In the genomic region with DNA sequence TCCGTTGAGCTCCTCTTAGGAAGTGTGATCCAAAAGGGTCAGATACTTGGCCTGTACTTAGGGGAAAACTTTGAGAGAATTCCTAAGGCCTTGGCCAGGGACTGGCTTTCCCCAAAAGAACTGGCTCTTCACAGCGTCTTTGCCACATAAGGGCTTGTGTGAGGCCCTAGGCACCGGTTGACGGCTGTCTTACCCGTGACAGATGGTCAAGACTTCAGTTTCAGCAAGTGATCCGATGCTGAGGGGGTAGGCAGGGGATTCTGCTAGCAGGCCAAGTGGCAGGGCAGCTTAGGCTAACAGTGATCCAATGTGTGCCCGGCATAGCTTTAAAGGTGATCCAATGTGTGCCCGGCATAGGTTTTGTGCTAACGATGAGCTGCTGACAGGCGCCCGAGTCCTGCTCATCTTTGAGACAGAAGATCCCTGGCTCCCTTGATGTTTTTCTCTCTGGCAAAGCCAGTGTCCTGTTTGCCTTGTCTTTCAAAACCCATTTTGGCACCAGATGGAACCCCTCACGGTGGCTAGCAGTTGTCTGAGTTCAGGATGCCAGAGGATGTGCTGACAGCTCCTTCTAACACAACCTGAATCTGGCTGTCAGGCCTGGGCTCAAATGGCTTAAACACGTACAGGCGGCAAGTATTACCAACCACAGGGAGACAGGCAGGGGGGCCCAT, we compare ENCODE assay signal across 10 mouse cellular contexts.
DNase-seq lines count a peak whose midpoint lies in the region; ATAC-seq and TF ChIP-seq lines count a peak whose summit lies in the region.
"Had no signal": no experiment of that assay in that cellular context is flagged by ENCODE, and none has a peak within 500 bp of the region (broad histone marks: within the 10 kb centered on the region; RNA-seq: fewer than 3 reads in every experiment).

No protein-coding gene starts in this region.

- H3K9me3 ChIP-seq in midbrain, postnatal 0 days (ENCODE audit: low read length) = no peaks in the 10 kb centered on the region
- H3K9me3 ChIP-seq in midbrain, embryonic 15.5 days = no peaks in the 10 kb centered on the region
- H3K9me3 ChIP-seq in heart, embryonic 16.5 days (replicated peaks; ENCODE audit: control insufficient read depth, low read length) = no peaks in the 10 kb centered on the region
- no peaks in the 10 kb centered on the region for H3K9me3 ChIP-seq in liver, postnatal 0 days (ENCODE audit: low read length)

- no peak overlapping the region for H3K27ac ChIP-seq in midbrain, postnatal 0 days (ENCODE audit: low read depth, low read length)
- H3K27ac ChIP-seq in midbrain, embryonic 15.5 days = no peak overlapping the region
- H3K27ac ChIP-seq in heart, embryonic 16.5 days (ENCODE audit: low read length) = peak overlapping the region; percentile 44
- no peak overlapping the region for H3K27ac ChIP-seq in liver, postnatal 0 days (ENCODE audit: low read depth)

- 60% methylated on average over 14 of the region's 14 CpGs for WGBS in midbrain, postnatal 0 days
- 56% methylated on average over 14 of the region's 14 CpGs for WGBS in midbrain, embryonic 15.5 days
- 30% methylated on average over 14 of the region's 14 CpGs for WGBS in heart, embryonic 16.5 days
- WGBS in liver, postnatal 0 days (ENCODE audit: insufficient replicate concordance) = 81% methylated on average over 14 of the region's 14 CpGs

- no peak overlapping the region for H3K4me3 ChIP-seq in midbrain, postnatal 0 days (ENCODE audit: low read depth, low read length)
- no peak overlapping the region for H3K4me3 ChIP-seq in midbrain, embryonic 15.5 days
- no peak overlapping the region for H3K4me3 ChIP-seq in heart, embryonic 16.5 days (ENCODE audit: low read length)
- H3K4me3 ChIP-seq in liver, postnatal 0 days (ENCODE audit: low read depth, low read length) = no peak overlapping the region

- TF ChIP-seq EP300 in liver, postnatal 0 days (IDR thresholded peaks at IDR 0.05; ENCODE audit: low read depth) = no peak

- no peak overlapping the region for H3K4me2 ChIP-seq in midbrain, postnatal 0 days (ENCODE audit: low read depth, low read length, poor library complexity, severe bottlenecking)
- no peak overlapping the region for H3K4me2 ChIP-seq in midbrain, embryonic 15.5 days
- H3K4me2 ChIP-seq in heart, embryonic 16.5 days (ENCODE audit: low read depth, low read length) = no peak overlapping the region
- H3K4me2 ChIP-seq in liver, postnatal 0 days (ENCODE audit: low read depth, low read length) = no peak overlapping the region

- peak; percentile 67 for DNase-seq in midbrain, postnatal 0 days (ENCODE audit: low spot score)
- peak; percentile 64 to 72 for DNase-seq in cerebellum, postnatal 36 days
- peak; percentile 6 for DNase-seq in lung, postnatal 25 days (ENCODE audit: low spot score)
- no peak for DNase-seq in embryo, embryonic 10 days (ENCODE audit: low spot score)
- DNase-seq in yolk sac, embryonic 10.5 days (ENCODE audit: low spot score) = no peak
- DNase-seq in liver, postnatal 0 days = no peak
- DNase-seq: kidney, adult 8-10 months had no signal

- no peak overlapping the region for H3K9ac ChIP-seq in midbrain, postnatal 0 days (replicated peaks; ENCODE audit: low read length, poor library complexity, severe bottlenecking)
- no peak overlapping the region for H3K9ac ChIP-seq in midbrain, embryonic 15.5 days
- 0 out of 2 replicates have a peak overlapping the region, but pooled peaks have one; percentile 30 for H3K9ac ChIP-seq in heart, embryonic 16.5 days (ENCODE audit: low read length)
- H3K9ac ChIP-seq in liver, postnatal 0 days (replicated peaks) = no peak overlapping the region

- ATAC-seq in midbrain, postnatal 0 days (ENCODE audit: low FRiP score) = no peak
- no peak for ATAC-seq in midbrain, embryonic 15.5 days (replicated peaks)
- ATAC-seq in heart, embryonic 16.5 days (replicated peaks; ENCODE audit: extremely low read depth, insufficient read depth, low FRiP score) = no peak
- ATAC-seq in liver, postnatal 0 days = no peak

- TF ChIP-seq CTCF in midbrain, postnatal 0 days (IDR thresholded peaks at IDR 0.05) = no peak
- no peak for TF ChIP-seq CTCF in liver, postnatal 0 days (IDR thresholded peaks at IDR 0.05; ENCODE audit: low read depth)

- no peaks in the 10 kb centered on the region for H3K36me3 ChIP-seq in midbrain, postnatal 0 days (ENCODE audit: insufficient read depth, low read length)
- no peaks in the 10 kb centered on the region for H3K36me3 ChIP-seq in midbrain, embryonic 15.5 days (replicated peaks)
- no peaks in the 10 kb centered on the region for H3K36me3 ChIP-seq in heart, embryonic 16.5 days (ENCODE audit: control insufficient read depth, insufficient read depth)
- no peaks in the 10 kb centered on the region for H3K36me3 ChIP-seq in liver, postnatal 0 days (replicated peaks; ENCODE audit: insufficient read depth, low read length)

- no peaks in the 10 kb centered on the region for H3K27me3 ChIP-seq in midbrain, postnatal 0 days (ENCODE audit: insufficient read depth, low read length)
- no peaks in the 10 kb centered on the region for H3K27me3 ChIP-seq in midbrain, embryonic 15.5 days (replicated peaks)
- no peaks in the 10 kb centered on the region for H3K27me3 ChIP-seq in heart, embryonic 16.5 days (ENCODE audit: control insufficient read depth, insufficient read depth, low read length)
- H3K27me3 ChIP-seq in liver, postnatal 0 days (ENCODE audit: insufficient read depth, low read length) = no peaks in the 10 kb centered on the region
- H3K27me3 ChIP-seq: CH12.LX had no signal

- H3K4me1 ChIP-seq in midbrain, postnatal 0 days (ENCODE audit: insufficient read depth, low read length) = 0 out of 2 replicates have a peak, but pooled peaks cover 3% of the 10 kb centered on the region
- H3K4me1 ChIP-seq in midbrain, embryonic 15.5 days = peaks cover 8% of the 10 kb centered on the region; the same call in 1 of the 2 replicates
- peaks cover 16% of the 10 kb centered on the region for H3K4me1 ChIP-seq in heart, embryonic 16.5 days (ENCODE audit: control insufficient read depth, insufficient read depth, low read length)
- H3K4me1 ChIP-seq in liver, postnatal 0 days (ENCODE audit: insufficient read depth) = no peaks in the 10 kb centered on the region

Comparison
In these comparisons a context has a peak if more than half of its experiments do, and no peak if none do; other contexts are left out.
1. DNase-seq: peak in midbrain, postnatal 0 days (single experiment), cerebellum, postnatal 36 days (2 of 2) and lung, postnatal 25 days (single experiment); none in embryo, embryonic 10 days (single experiment), yolk sac, embryonic 10.5 days (single experiment) and liver, postnatal 0 days (single experiment).